Mouse (Mus musculus) erythroblast, embryonic 14.5 days (primary cell): Measurements from ENCODE around the gene Nid2.

Experiments used
- GATA1 ChIP-seq: IDR thresholded peaks from 2 replicates; pipeline ENCODE4 v1.6.1; 2012; ENCODE audit warnings: low read length, inconsistent platforms, mixed read lengths
- TAL1 ChIP-seq: IDR thresholded peaks from 3 replicates; pipeline ENCODE4 v1.6.1; 2012; ENCODE audit warnings: low read length, inconsistent platforms, mixed read lengths

DNA sequence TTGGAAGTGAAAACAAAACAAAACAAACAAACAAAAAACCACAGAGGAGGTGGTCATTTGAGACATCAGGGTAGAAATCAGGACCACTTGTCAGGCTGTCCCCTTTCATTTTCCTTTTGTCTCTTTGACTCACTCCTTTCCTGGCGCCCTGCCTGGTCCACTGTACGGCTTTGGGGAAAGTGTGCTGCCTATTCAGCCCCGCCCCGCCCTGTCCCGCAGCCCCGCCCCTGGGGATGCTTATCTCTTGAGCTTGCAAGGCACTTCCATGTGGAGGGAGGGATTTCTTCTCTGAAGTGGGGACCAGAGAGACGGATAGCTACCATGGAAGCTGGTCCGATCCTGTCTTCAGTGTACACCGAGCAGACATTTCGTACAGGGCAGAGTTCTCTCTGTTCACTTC, 52.6 kb downstream of the Nid2 start:
- TF ChIP-seq TAL1 (no peak), GATA1 (no peak)
